Mouse (Mus musculus) lung, embryonic 16.5 days (tissue): ENCODE measurements around the gene Odf2. TPM values are rescaled to one million over a fixed set of nuclear protein-coding genes. Genes with fewer than 3 reads are reported as not detected.
A peak's percentile ranks its signal among the peaks of the same experiment; 100 is the strongest.
"Not testable (repeated sequence)": the region's sequence is repeated elsewhere in the genome, so short reads cannot be mapped to it uniquely, and the experiment has no call there.

Experiments
- ATAC-seq: fragments of 200-750 bp; cut with Nextera tagmentation; 2 replicates; pipeline ENCODE4 v1.8.0; 2017; ENCODE audit warnings: low read depth, mild to moderate bottlenecking, moderate library complexity
- H3K27ac ChIP-seq: fragments of 300-500 bp; sonication (generic); 2 replicates; pipeline ENCODE4 v1.5.1; 2014; ENCODE audit warnings: mild to moderate bottlenecking, control low read depth, low read length
- H3K27me3 ChIP-seq: fragments of 300-500 bp; sonication (generic); 2 replicates; pipeline ENCODE4 v1.6.1; 2014; ENCODE audit warnings: low read depth, low read length, mixed read lengths; ENCODE audit not compliant: control insufficient read depth, insufficient read depth
- H3K36me3 ChIP-seq: fragments of 300-500 bp; sonication (generic); 2 replicates; pipeline ENCODE4 v1.6.1; 2014; ENCODE audit warnings: low read length; ENCODE audit not compliant: control insufficient read depth, insufficient read depth
- H3K4me1 ChIP-seq: fragments of 300-500 bp; sonication (generic); replicated peaks from 2 replicates; pipeline ENCODE4 v1.6.1; 2014; ENCODE audit warnings: low read length, mixed read lengths; ENCODE audit not compliant: control insufficient read depth, insufficient read depth
- H3K4me2 ChIP-seq: fragments of 300-500 bp; sonication (generic); 2 replicates; pipeline ENCODE4 v1.6.1; 2014; ENCODE audit warnings: low read depth, low read length, control low read depth
- H3K4me3 ChIP-seq: fragments of 300-500 bp; sonication (generic); 2 replicates; pipeline ENCODE4 v1.5.1; 2014; ENCODE audit warnings: mild to moderate bottlenecking, low read length, control low read depth
- H3K9ac ChIP-seq: fragments of 300-500 bp; sonication (generic); 2 replicates; pipeline ENCODE4 v1.6.1; 2014; ENCODE audit warnings: low read length, control low read depth
- H3K9me3 ChIP-seq: fragments of 300-500 bp; sonication (generic); 2 replicates; pipeline ENCODE4 v1.6.1; 2016; ENCODE audit warnings: low read length; ENCODE audit not compliant: control insufficient read depth
- WGBS: fragments of 180-500 bp; shearing (Covaris S2); extraction: QIAGEN DNeasy Blood & Tissue Kit; methylation state at CpG from one replicate; pipeline ENCODE4 v1.1.7; 2014; 5-methylcytosine and 5-hydroxymethylcytosine counted together
- polyA plus RNA-seq: library from polyadenylated mRNA; unstranded; fragments of >200 nt; fragmentation: Nextera tagmentation; extraction: Ambion mirVana; gene quantifications from 2 replicates; pipeline ENCODE4 v1.2.1, GENCODE M21; 2015

Odf2 gene
- polyA plus RNA-seq, 1 experiment from 2014 or later = 60.8 TPM

- Histone ChIP-seq H3K4me3 (no peak overlapping the region), H3K4me2 (no peak overlapping the region), H3K9ac (no peak overlapping the region), H3K9me3 (peaks cover 2% of the 10 kb centered on the region; the same call in 1 of the 2 replicates), H3K36me3 (no peaks in the 10 kb centered on the region), H3K27ac (no peak overlapping the region), H3K4me1 (no peaks in the 10 kb centered on the region), H3K27me3 (no peaks in the 10 kb centered on the region)
- no peak for ATAC-seq
- WGBS = 60% methylated on average over 17 of the region's 17 CpGs
Observed at GRCm38 (mm10) chr2:29879964-29880830, 8.8 kb upstream of the Odf2 start.

- WGBS = 68% methylated on average over 9 of the region's 9 CpGs
- H3K27me3 ChIP-seq, ATAC-seq, H3K9me3 ChIP-seq, H3K4me3 ChIP-seq, H3K4me2 ChIP-seq, H3K36me3 ChIP-seq, H3K9ac ChIP-seq, H3K27ac ChIP-seq: not testable (repeated sequence)
- peaks cover 11% of the 10 kb centered on the region for H3K4me1 ChIP-seq
Observed at GRCm38 (mm10) chr2:29886659-29887292, 2.2 kb upstream of the Odf2 start.

GRCm38 (mm10) chr2:29889991-29890833 lies 1.2 kb downstream of the Odf2 start:
- no peaks in the 10 kb centered on the region for H3K9me3 ChIP-seq
- H3K4me1 ChIP-seq = peaks cover 11% of the 10 kb centered on the region
- peak overlapping the region; percentile 85 for H3K27ac ChIP-seq
- H3K36me3 ChIP-seq = peaks cover 30% of the 10 kb centered on the region
- under 1% methylated on average over 60 of the region's 61 CpGs for WGBS
- peak overlapping the region; percentile 95 for H3K4me2 ChIP-seq
- peak overlapping the region; percentile 60 for H3K4me3 ChIP-seq
- peaks cover 2% of the 10 kb centered on the region; the same call in 1 of the 2 replicates for H3K27me3 ChIP-seq
- peak; percentile 91 for ATAC-seq
- H3K9ac ChIP-seq = peak overlapping the region; percentile 69

GRCm38 (mm10) chr2:29891773-29892172 lies 2.8 kb downstream of the Odf2 start:
- Histone ChIP-seq H3K36me3 (peaks cover 37% of the 10 kb centered on the region), H3K9ac (no peak overlapping the region), H3K4me1 (peaks cover 11% of the 10 kb centered on the region), H3K4me2 (no peak overlapping the region), H3K9me3 (no peaks in the 10 kb centered on the region), H3K27ac (no peak overlapping the region), H3K4me3 (no peak overlapping the region), H3K27me3 (peaks cover 2% of the 10 kb centered on the region; the same call in 1 of the 2 replicates)
- ATAC-seq = no peak
- WGBS = 92% methylated on average over 6 of the region's 6 CpGs

- no peaks in the 10 kb centered on the region for H3K27me3 ChIP-seq
- H3K4me1 ChIP-seq = peaks cover 4% of the 10 kb centered on the region
- no peak overlapping the region for H3K4me3 ChIP-seq
- no peaks in the 10 kb centered on the region for H3K9me3 ChIP-seq
- H3K4me2 ChIP-seq = no peak overlapping the region
- ATAC-seq = no peak
- H3K9ac ChIP-seq = no peak overlapping the region
- 96% methylated on average over 1 of the region's 1 CpGs for WGBS
- H3K36me3 ChIP-seq = peaks cover 64% of the 10 kb centered on the region
- H3K27ac ChIP-seq = no peak overlapping the region
Observed at GRCm38 (mm10) chr2:29896071-29896470, 7.0 kb downstream of the Odf2 start.

GRCm38 (mm10) chr2:29897366-29897765 lies 8.3 kb downstream of the Odf2 start:
- H3K27me3 ChIP-seq = no peaks in the 10 kb centered on the region
- no peaks in the 10 kb centered on the region for H3K9me3 ChIP-seq
- 76% methylated on average over 2 of the region's 2 CpGs for whole genome bisulfite sequencing
- H3K27ac ChIP-seq = no peak overlapping the region
- H3K36me3 ChIP-seq = peaks cover 64% of the 10 kb centered on the region
- ATAC-seq = no peak
- no peak overlapping the region for H3K4me3 ChIP-seq
- no peak overlapping the region for H3K4me2 ChIP-seq
- H3K9ac ChIP-seq = no peak overlapping the region
- H3K4me1 ChIP-seq = no peaks in the 10 kb centered on the region

- Histone ChIP-seq H3K4me3 (no peak overlapping the region), H3K9ac (no peak overlapping the region), H3K27me3 (no peaks in the 10 kb centered on the region), H3K27ac (no peak overlapping the region), H3K4me1 (no peaks in the 10 kb centered on the region), H3K4me2 (no peak overlapping the region), H3K9me3 (no peaks in the 10 kb centered on the region), H3K36me3 (peaks cover 64% of the 10 kb centered on the region)
- ATAC-seq = no peak
- 96% methylated on average over 1 of the region's 1 CpGs for WGBS
Observed at GRCm38 (mm10) chr2:29898081-29898480, 9.1 kb downstream of the Odf2 start.

GRCm38 (mm10) chr2:29902194-29902593 lies 13.2 kb downstream of the Odf2 start:
- WGBS = 89% methylated on average over 10 of the region's 10 CpGs
- H3K4me1 ChIP-seq = no peaks in the 10 kb centered on the region
- H3K36me3 ChIP-seq = peaks cover 63% of the 10 kb centered on the region
- H3K27ac ChIP-seq = no peak overlapping the region
- no peak overlapping the region for H3K4me3 ChIP-seq
- H3K9ac ChIP-seq = no peak overlapping the region
- ATAC-seq = no peak
- no peaks in the 10 kb centered on the region for H3K9me3 ChIP-seq
- H3K4me2 ChIP-seq = no peak overlapping the region
- H3K27me3 ChIP-seq = no peaks in the 10 kb centered on the region

GRCm38 (mm10) chr2:29908171-29908570 lies 19.1 kb downstream of the Odf2 start:
- WGBS = 91% methylated on average over 2 of the region's 2 CpGs
- not testable (repeated sequence) for ATAC-seq, H3K27ac ChIP-seq, H3K4me3 ChIP-seq, H3K9ac ChIP-seq, H3K4me2 ChIP-seq, H3K4me1 ChIP-seq, H3K27me3 ChIP-seq, H3K9me3 ChIP-seq
- peaks cover 37% of the 10 kb centered on the region for H3K36me3 ChIP-seq
